Mouse (Mus musculus) hindbrain, embryonic 14.5 days (tissue): ENCODE results near the gene Mamstr. TPM values are rescaled to one million over a fixed set of nuclear protein-coding genes. Genes with fewer than 3 reads are reported as not detected.

Source experiments
- ATAC-seq: fragments of 200-750 bp; cut with Nextera tagmentation; 2 replicates; pipeline ENCODE4 v1.8.0; 2017; ENCODE audit warnings: moderate number of reproducible peaks, mild to moderate bottlenecking, moderate TSS enrichment, moderate library complexity; ENCODE audit not compliant: low FRiP score
- DNase-seq: peaks from one replicate; pipeline ENCODE4 v3.0.0-alpha.2; 2015; ENCODE audit warnings: low spot score
- H3K27ac ChIP-seq: fragments of 300-500 bp; sonication (generic); 2 replicates; pipeline ENCODE4 v1.5.1; 2014; ENCODE audit warnings: mild to moderate bottlenecking, moderate library complexity
- H3K27me3 ChIP-seq: fragments of 300-500 bp; sonication (generic); 2 replicates; pipeline ENCODE4 v1.6.1; 2014; ENCODE audit warnings: mild to moderate bottlenecking, low read length, mixed read lengths; ENCODE audit not compliant: control insufficient read depth, insufficient read depth
- H3K36me3 ChIP-seq: fragments of 300-500 bp; sonication (generic); replicated peaks from 2 replicates; pipeline ENCODE4 v1.6.1; 2014; ENCODE audit not compliant: control insufficient read depth, insufficient read depth
- H3K4me1 ChIP-seq: fragments of 300-500 bp; sonication (generic); replicated peaks from 2 replicates; pipeline ENCODE4 v1.6.1; 2014; ENCODE audit warnings: antibody characterized with exemption, low read length, mixed read lengths; ENCODE audit not compliant: control insufficient read depth, insufficient read depth
- H3K4me2 ChIP-seq: fragments of 300-500 bp; sonication (generic); replicated peaks from 2 replicates; pipeline ENCODE4 v1.6.1; 2014; ENCODE audit warnings: mild to moderate bottlenecking, moderate library complexity
- H3K4me3 ChIP-seq: fragments of 300-500 bp; sonication (generic); replicated peaks from 2 replicates; pipeline ENCODE4 v1.5.1; 2014; ENCODE audit warnings: mild to moderate bottlenecking, low read length
- H3K9ac ChIP-seq: fragments of 300-500 bp; sonication (generic); 2 replicates; pipeline ENCODE4 v1.6.1; 2014
- H3K9me3 ChIP-seq: fragments of 300-500 bp; sonication (generic); 2 replicates; pipeline ENCODE4 v1.6.1; 2016; ENCODE audit warnings: low read length; ENCODE audit not compliant: control insufficient read depth
- whole genome bisulfite sequencing: fragments of 180-500 bp; shearing (Covaris S2); extraction: QIAGEN DNeasy Blood & Tissue Kit; methylation state at CpG from one replicate; pipeline ENCODE4 v1.1.7; 2014; 5-methylcytosine and 5-hydroxymethylcytosine counted together
- polyA plus RNA-seq: library from polyadenylated mRNA; unstranded; fragments of >200 nt; fragmentation: Nextera tagmentation; extraction: Ambion mirVana; gene quantifications from 2 replicates; pipeline ENCODE4 v1.2.1, GENCODE M21; 2014

Mamstr gene
- polyA plus RNA-seq, 1 experiment from 2014 or later, result 3.1 TPM

GRCm38 (mm10) chr7:45625481-45625880 is 14.3 kb upstream of the Mamstr start:
- no peaks in the 10 kb centered on the region for H3K9me3 ChIP-seq
- no peak for ATAC-seq
- no peaks in the 10 kb centered on the region for H3K36me3 ChIP-seq
- no peak overlapping the region for H3K9ac ChIP-seq
- H3K4me2 ChIP-seq, result no peak overlapping the region
- WGBS, result 87% methylated on average over 8 of the region's 8 CpGs
- H3K4me1 ChIP-seq, result peaks cover 7% of the 10 kb centered on the region; the same call in 1 of the 2 replicates
- H3K27ac ChIP-seq, result no peak overlapping the region
- H3K27me3 ChIP-seq, result no peaks in the 10 kb centered on the region; the same call in 1 of the 2 replicates
- no peak for DNase-seq
- H3K4me3 ChIP-seq, result no peak overlapping the region

DNA sequence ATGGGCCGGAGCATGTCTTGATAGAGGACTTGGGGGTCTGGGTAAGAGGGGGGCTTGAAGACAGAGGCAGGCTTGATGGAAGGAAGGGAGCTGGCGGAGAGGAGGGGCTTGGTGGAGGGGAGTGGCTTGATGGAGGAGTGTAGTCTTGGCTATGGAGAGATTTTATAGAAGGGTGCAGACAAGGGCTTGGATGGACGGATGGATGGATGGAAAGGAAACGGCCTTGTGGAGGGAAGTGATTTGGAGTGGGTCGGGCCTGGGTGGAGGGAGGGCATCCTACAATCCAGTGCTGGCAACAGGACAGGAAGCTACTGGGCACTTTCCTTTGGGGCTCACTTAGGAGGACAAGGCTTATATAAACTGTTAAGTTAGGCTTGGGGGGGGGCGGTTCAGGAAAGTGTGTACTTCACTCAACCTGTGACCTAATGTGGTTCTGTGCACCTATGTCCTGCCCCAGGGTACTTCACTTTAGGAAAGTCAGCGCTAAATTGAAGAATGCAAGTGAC is 13.2 kb upstream of the Mamstr start:
- Histone ChIP-seq H3K27ac (no peak overlapping the region), H3K27me3 (no peaks in the 10 kb centered on the region; the same call in 1 of the 2 replicates), H3K36me3 (no peaks in the 10 kb centered on the region), H3K4me1 (peaks cover 7% of the 10 kb centered on the region; the same call in 1 of the 2 replicates), H3K4me2 (no peak overlapping the region), H3K9ac (no peak overlapping the region), H3K4me3 (no peak overlapping the region), H3K9me3 (no peaks in the 10 kb centered on the region)
- no peak for DNase-seq
- no peak for ATAC-seq
- 85% methylated on average over 7 of the region's 7 CpGs for WGBS

GRCm38 (mm10) chr7:45627261-45627660 is 12.5 kb upstream of the Mamstr start, which contains the start of gene Rasip1:
TSS of gene Rasip1 (plus strand) at chr7:45627488.
- peak within 1 kb of the TSS; percentile 91 for H3K27ac ChIP-seq
- WGBS, result 86% methylated on average over 9 of the region's 9 CpGs
- no peak for ATAC-seq

GRCm38 (mm10) chr7:45628364-45629294 is 11.1 kb upstream of the Mamstr start:
- peak overlapping the region; percentile 99 for H3K4me2 ChIP-seq
- ATAC-seq, result peak; percentile 87
- H3K27me3 ChIP-seq, result peaks cover 9% of the 10 kb centered on the region; the same call in 1 of the 2 replicates
- H3K9ac ChIP-seq, result peak overlapping the region; percentile 88
- DNase-seq, result peak; percentile 90
- H3K36me3 ChIP-seq, result no peaks in the 10 kb centered on the region
- peak overlapping the region; percentile 53 for H3K4me3 ChIP-seq
- WGBS, result 1% methylated on average over 105 of the region's 105 CpGs
- peak overlapping the region; percentile 91 for H3K27ac ChIP-seq
- H3K9me3 ChIP-seq, result no peaks in the 10 kb centered on the region
- H3K4me1 ChIP-seq, result peaks cover 7% of the 10 kb centered on the region; the same call in 1 of the 2 replicates

More at GRCm38 (mm10) chr7:45627261-45627660, 12.5 kb upstream of the Mamstr start, which contains the start of gene Rasip1:
- Histone ChIP-seq H3K9ac (peak within 1 kb of the TSS; percentile 88), H3K27me3 (peaks cover 2% of the 10 kb centered on the region; the same call in 1 of the 2 replicates), H3K36me3 (no peaks in the 10 kb centered on the region), H3K4me2 (peak within 1 kb of the TSS; percentile 99), H3K9me3 (no peaks in the 10 kb centered on the region), H3K4me3 (peak within 1 kb of the TSS; percentile 53), H3K4me1 (peaks cover 7% of the 10 kb centered on the region; the same call in 1 of the 2 replicates)
- no peak for DNase-seq

GRCm38 (mm10) chr7:45630064-45630907 is 9.5 kb upstream of the Mamstr start:
- no peak for ATAC-seq
- H3K27ac ChIP-seq, result no peak overlapping the region
- no peak overlapping the region for H3K4me2 ChIP-seq
- H3K9me3 ChIP-seq, result no peaks in the 10 kb centered on the region
- H3K4me1 ChIP-seq, result peaks cover 7% of the 10 kb centered on the region; the same call in 1 of the 2 replicates
- no peaks in the 10 kb centered on the region for H3K36me3 ChIP-seq
- peaks cover 9% of the 10 kb centered on the region; the same call in 1 of the 2 replicates for H3K27me3 ChIP-seq
- no peak overlapping the region for H3K9ac ChIP-seq
- no peak for DNase-seq
- 67% methylated on average over 23 of the region's 23 CpGs for WGBS
- no peak overlapping the region for H3K4me3 ChIP-seq

GRCm38 (mm10) chr7:45632499-45632898 is 7.3 kb upstream of the Mamstr start:
- H3K27ac ChIP-seq, result no peak overlapping the region
- peak overlapping the region; percentile 34; the same call in 1 of the 2 replicates for H3K9ac ChIP-seq
- DNase-seq, result no peak
- peak overlapping the region; percentile 18; the same call in 1 of the 2 replicates for H3K4me3 ChIP-seq
- H3K9me3 ChIP-seq, result no peaks in the 10 kb centered on the region
- peaks cover 9% of the 10 kb centered on the region; the same call in 1 of the 2 replicates for H3K27me3 ChIP-seq
- H3K4me2 ChIP-seq, result peak overlapping the region; percentile 39
- ATAC-seq, result no peak
- H3K36me3 ChIP-seq, result 0 out of 2 replicates have a peak, but pooled peaks cover 5% of the 10 kb centered on the region
- WGBS, result 28% methylated on average over 35 of the region's 35 CpGs
- H3K4me1 ChIP-seq, result peaks cover 4% of the 10 kb centered on the region; the same call in 1 of the 2 replicates

DNA sequence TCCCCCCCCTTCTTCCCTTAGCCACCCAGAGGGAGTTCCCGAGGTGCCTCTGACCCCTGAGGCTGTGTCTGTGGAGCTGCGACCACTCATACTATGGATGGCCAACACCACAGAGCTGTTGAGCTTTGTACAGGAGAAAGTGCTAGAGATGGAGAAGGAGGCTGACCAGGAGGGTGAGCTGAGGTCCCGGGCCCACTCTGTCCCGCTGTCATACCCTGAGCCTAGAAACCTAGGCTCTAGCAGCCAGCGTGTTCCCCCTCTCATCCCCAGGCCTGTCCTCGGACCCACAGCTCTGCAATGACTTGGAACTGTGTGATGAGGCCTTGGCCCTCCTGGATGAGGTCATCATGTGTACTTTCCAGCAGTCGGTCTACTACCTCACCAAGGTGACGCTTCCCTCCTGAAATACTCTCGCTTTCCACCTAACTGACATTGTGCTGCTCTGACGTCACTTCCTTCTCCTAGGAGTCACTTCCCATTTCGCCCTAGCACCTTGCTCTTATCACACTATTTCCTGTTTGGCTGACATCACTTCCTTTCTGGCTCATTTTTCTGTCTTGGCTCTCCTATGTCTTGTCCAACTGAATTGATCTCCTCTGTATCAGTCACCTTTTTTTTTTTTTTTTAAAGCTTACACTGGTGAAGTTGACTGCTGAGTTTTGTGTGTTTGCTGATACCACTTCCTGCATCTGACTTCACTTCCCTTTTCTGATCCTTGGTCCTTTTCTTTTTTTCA is 4.7 kb upstream of the Mamstr start:
- Histone ChIP-seq H3K36me3 (0 out of 2 replicates have a peak, but pooled peaks cover 5% of the 10 kb centered on the region), H3K27ac (no peak overlapping the region), H3K9ac (no peak overlapping the region), H3K4me3 (no peak overlapping the region), H3K9me3 (no peaks in the 10 kb centered on the region), H3K27me3 (peaks cover 9% of the 10 kb centered on the region; the same call in 1 of the 2 replicates), H3K4me1 (peaks cover 7% of the 10 kb centered on the region), H3K4me2 (no peak overlapping the region)
- ATAC-seq (no peak), DNase-seq (no peak)
- 91% methylated on average over 11 of the region's 11 CpGs for WGBS
